Mouse (Mus musculus) heart, embryonic 13.5 days (tissue): Measurements from ENCODE around the gene Syt3. TPM values are rescaled to one million over a fixed set of nuclear protein-coding genes. Genes with fewer than 3 reads are reported as not detected.

ENCODE experiments used
- ATAC-seq: fragments of 200-750 bp; cut with Nextera tagmentation; 2 replicates; pipeline ENCODE4 v1.8.0; 2017; ENCODE audit warnings: moderate TSS enrichment; ENCODE audit not compliant: insufficient number of reproducible peaks, low FRiP score, low TSS enrichment; ENCODE audit errors: extremely low read depth
- H3K27ac ChIP-seq: fragments of 300-500 bp; sonication (generic); replicated peaks from 2 replicates; pipeline ENCODE4 v1.5.1; 2015; ENCODE audit warnings: moderate library complexity, mild to moderate bottlenecking, inconsistent platforms
- H3K27me3 ChIP-seq: fragments of 300-500 bp; sonication (generic); replicated peaks from 2 replicates; pipeline ENCODE4 v1.6.1; 2015; ENCODE audit warnings: mild to moderate bottlenecking, inconsistent platforms
- H3K36me3 ChIP-seq: fragments of 300-500 bp; sonication (generic); 2 replicates; pipeline ENCODE4 v1.6.1; 2015; ENCODE audit warnings: mild to moderate bottlenecking, inconsistent platforms
- H3K4me1 ChIP-seq: fragments of 300-500 bp; sonication (generic); 2 replicates; pipeline ENCODE4 v1.6.1; 2015; ENCODE audit warnings: inconsistent platforms
- H3K4me2 ChIP-seq: fragments of 300-500 bp; sonication (generic); 2 replicates; pipeline ENCODE4 v1.6.1; 2015; ENCODE audit warnings: inconsistent platforms, mild to moderate bottlenecking, moderate library complexity
- H3K4me3 ChIP-seq: fragments of 300-500 bp; sonication (generic); 2 replicates; pipeline ENCODE4 v1.5.1; 2015; ENCODE audit warnings: moderate library complexity, mild to moderate bottlenecking, inconsistent platforms
- H3K9ac ChIP-seq: fragments of 300-500 bp; sonication (generic); 2 replicates; pipeline ENCODE4 v1.6.1; 2015; ENCODE audit warnings: inconsistent platforms, mild to moderate bottlenecking, moderate library complexity
- H3K9me3 ChIP-seq: fragments of 300-500 bp; sonication (generic); 2 replicates; pipeline ENCODE4 v1.6.1; 2016; ENCODE audit warnings: inconsistent platforms
- WGBS: fragments of 180-500 bp; shearing (Covaris S2); methylation state at CpG from one replicate; pipeline ENCODE4 v1.1.7; 2015; ENCODE audit warnings: mixed read lengths; 5-methylcytosine and 5-hydroxymethylcytosine counted together
- polyA plus RNA-seq: library from polyadenylated mRNA; unstranded; fragments of >200 nt; fragmentation: Nextera tagmentation; extraction: Ambion mirVana; gene quantifications from 2 replicates; pipeline ENCODE4 v1.2.1, GENCODE M21; 2015

Syt3 gene
- polyA plus RNA-seq, 1 experiment from 2014 or later, result 0.62 TPM

- WGBS, result 1% methylated on average over 17 of the region's 38 CpGs
- H3K9ac ChIP-seq, result peak overlapping the region; percentile 70
Measured at GRCm38 (mm10) chr7:44428171-44428950, 44.5 kb downstream of the Syt3 start.

GRCm38 (mm10) chr7:44428968-44429521, 45.1 kb downstream of the Syt3 start, which contains the start of gene Lrrc4b:
Lrrc4b (plus strand) TSS chr7:44429018.
- Histone ChIP-seq H3K36me3 (no peaks in the 10 kb centered on the region), H3K4me3 (peak within 1 kb of the TSS; percentile 57), H3K27me3 (peaks cover 88% of the 10 kb centered on the region), H3K9ac (peak within 1 kb of the TSS; percentile 70), H3K27ac (no peak within 1 kb of the TSS), H3K4me2 (peak within 1 kb of the TSS; percentile 79), H3K9me3 (no peaks in the 10 kb centered on the region), H3K4me1 (peaks cover 14% of the 10 kb centered on the region)
- under 1% methylated on average over 39 of the region's 69 CpGs for WGBS
- ATAC-seq, result no peak

More at GRCm38 (mm10) chr7:44428171-44428950, 44.5 kb downstream of the Syt3 start:
- Histone ChIP-seq H3K27me3 (peaks cover 81% of the 10 kb centered on the region), H3K27ac (no peak overlapping the region), H3K4me2 (peak overlapping the region; percentile 79), H3K9me3 (no peaks in the 10 kb centered on the region), H3K4me3 (peak overlapping the region; percentile 57), H3K4me1 (peaks cover 14% of the 10 kb centered on the region), H3K36me3 (no peaks in the 10 kb centered on the region)
- no peak for ATAC-seq

DNA sequence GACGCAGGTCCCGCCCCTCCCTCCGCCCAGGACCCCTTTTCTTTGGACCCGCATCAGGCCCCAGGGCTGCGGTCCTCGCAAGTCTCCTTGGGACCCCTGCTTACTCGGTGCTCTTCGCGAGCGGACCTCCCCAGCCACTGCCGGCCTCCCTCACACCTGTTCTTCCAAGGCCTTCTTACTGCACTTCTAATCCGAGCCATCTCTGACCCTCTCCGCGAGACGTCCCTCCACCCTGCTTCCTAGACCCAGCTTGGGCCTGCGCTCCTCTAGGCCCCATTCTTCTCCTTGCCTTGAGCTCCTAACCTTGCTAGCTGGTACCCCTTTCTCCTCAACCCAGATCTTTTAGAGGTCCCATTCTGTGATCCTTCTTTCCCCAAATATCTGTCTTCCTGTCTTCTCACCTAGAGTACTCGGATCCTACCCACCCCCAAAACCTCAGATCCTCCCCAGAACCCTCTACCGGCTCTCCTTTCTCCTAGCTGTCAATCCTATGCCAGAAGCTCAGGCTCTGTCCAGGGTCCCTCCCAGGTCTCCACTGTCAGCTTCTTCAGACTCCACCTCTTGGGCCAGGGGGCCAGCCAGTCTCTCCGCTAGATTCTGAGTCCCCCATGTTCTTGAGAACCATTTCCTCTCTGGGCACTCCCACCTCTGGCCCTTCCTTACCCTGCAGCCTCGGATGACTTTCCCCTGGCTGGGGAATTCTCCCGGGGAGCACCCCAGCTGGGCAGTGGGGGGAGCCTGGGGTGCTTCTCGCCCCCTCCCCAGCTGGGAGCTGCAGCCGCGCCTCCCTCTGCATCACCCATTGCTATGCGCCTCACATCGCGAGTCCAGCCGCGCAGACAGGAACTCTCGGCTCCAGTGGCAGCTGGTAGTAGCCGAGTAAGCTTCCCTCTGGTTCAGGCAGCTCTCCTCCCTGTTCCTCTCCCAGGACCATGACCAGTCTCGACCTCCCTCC, 45.9 kb downstream of the Syt3 start:
- ATAC-seq, result no peak
- Histone ChIP-seq H3K27ac (no peak overlapping the region), H3K4me2 (peak overlapping the region; percentile 79), H3K27me3 (peaks cover 95% of the 10 kb centered on the region), H3K36me3 (no peaks in the 10 kb centered on the region), H3K4me1 (peaks cover 14% of the 10 kb centered on the region), H3K9me3 (no peaks in the 10 kb centered on the region), H3K9ac (peak overlapping the region; percentile 70; the same call in 1 of the 2 replicates), H3K4me3 (peak overlapping the region; percentile 57)
- WGBS, result 2% methylated on average over 30 of the region's 32 CpGs

- H3K4me2 ChIP-seq, result no peak overlapping the region
- no peak for ATAC-seq
- no peaks in the 10 kb centered on the region for H3K9me3 ChIP-seq
- H3K4me1 ChIP-seq, result peaks cover 14% of the 10 kb centered on the region
- H3K36me3 ChIP-seq, result no peaks in the 10 kb centered on the region
- no peak overlapping the region for H3K9ac ChIP-seq
- WGBS, result 80% methylated on average over 6 of the region's 6 CpGs
- peaks cover 89% of the 10 kb centered on the region for H3K27me3 ChIP-seq
- H3K27ac ChIP-seq, result no peak overlapping the region
- no peak overlapping the region for H3K4me3 ChIP-seq
Measured at GRCm38 (mm10) chr7:44432550-44432949, 48.6 kb downstream of the Syt3 start.

DNA sequence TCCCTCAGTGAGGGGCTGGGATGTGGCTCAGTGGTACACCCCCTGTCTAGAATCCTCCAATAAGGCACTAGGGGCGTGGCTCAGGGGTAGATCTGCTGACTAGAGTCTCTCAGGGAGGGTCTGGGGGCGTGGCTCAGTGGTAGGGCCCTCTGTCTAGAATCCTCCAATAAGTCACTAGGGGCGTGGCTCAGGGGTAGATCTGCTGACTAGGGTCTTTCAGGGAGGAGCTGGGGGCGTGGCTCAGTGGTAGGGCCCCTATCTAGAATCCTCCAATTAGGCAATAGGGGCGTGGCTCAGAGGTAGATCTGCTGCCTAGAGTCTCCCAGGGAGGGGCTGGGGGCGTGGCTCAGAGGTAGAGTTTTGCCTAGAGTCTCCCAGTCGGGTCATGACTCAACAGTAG, 49.5 kb downstream of the Syt3 start:
- Histone ChIP-seq H3K9me3 (no peaks in the 10 kb centered on the region), H3K4me3 (no peak overlapping the region), H3K9ac (no peak overlapping the region), H3K27me3 (peaks cover 89% of the 10 kb centered on the region), H3K27ac (no peak overlapping the region), H3K4me1 (peaks cover 10% of the 10 kb centered on the region), H3K4me2 (no peak overlapping the region), H3K36me3 (no peaks in the 10 kb centered on the region)
- ATAC-seq, result peak; percentile 75
- WGBS, result 2% methylated on average over 7 of the region's 7 CpGs

DNA sequence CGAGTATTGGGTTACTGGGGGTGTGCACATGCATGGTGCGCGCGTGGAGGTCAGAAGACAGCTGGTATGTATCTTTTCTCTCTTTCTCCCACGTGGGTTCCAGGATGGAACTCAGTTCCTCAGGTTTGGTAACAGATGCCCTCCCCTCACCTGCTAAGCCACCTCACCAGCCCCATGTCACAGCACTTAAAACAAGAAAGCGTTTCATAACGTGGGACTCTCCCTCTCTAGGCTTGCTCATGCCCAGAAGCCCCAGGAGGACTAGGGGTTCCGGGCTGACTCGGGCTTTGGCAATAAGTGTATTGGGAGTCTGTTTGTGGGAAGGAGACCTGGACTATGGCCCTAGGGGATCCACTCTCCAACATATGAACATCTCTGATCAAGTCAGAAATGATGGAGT, 50.2 kb downstream of the Syt3 start:
- Histone ChIP-seq H3K4me2 (no peak overlapping the region), H3K27me3 (peaks cover 88% of the 10 kb centered on the region), H3K4me1 (peaks cover 8% of the 10 kb centered on the region), H3K27ac (no peak overlapping the region), H3K9ac (no peak overlapping the region), H3K4me3 (no peak overlapping the region), H3K36me3 (no peaks in the 10 kb centered on the region), H3K9me3 (no peaks in the 10 kb centered on the region)
- 68% methylated on average over 9 of the region's 9 CpGs for WGBS
- ATAC-seq, result no peak

DNA sequence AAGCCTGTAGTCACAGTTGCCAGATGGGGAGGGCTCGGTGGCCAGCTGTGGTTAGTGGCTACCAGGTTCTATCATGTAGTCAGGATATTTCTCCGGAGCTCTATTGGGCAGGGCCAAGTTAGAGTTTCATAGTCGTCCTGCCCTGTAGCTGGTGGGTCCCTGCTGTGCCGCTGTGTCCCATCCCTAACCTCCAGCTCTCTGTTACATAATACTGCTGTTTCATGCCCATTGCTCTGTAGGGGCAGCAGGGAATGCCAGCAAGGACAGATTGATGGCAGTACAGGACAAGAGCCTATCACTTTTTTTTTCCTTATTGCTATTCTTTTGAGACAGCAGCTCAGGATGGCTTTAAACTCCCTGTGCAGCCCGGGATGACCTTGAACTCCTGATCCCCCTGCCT, 51.9 kb downstream of the Syt3 start:
- peaks cover 88% of the 10 kb centered on the region for H3K27me3 ChIP-seq
- H3K9me3 ChIP-seq, result no peaks in the 10 kb centered on the region
- no peaks in the 10 kb centered on the region for H3K36me3 ChIP-seq
- no peak overlapping the region for H3K4me2 ChIP-seq
- WGBS, result 59% methylated on average over 5 of the region's 5 CpGs
- no peak overlapping the region for H3K9ac ChIP-seq
- H3K4me1 ChIP-seq, result no peaks in the 10 kb centered on the region
- H3K4me3 ChIP-seq, result no peak overlapping the region
- no peak overlapping the region for H3K27ac ChIP-seq
- no peak for ATAC-seq

- Histone ChIP-seq H3K9ac (no peak overlapping the region), H3K27me3 (peaks cover 88% of the 10 kb centered on the region), H3K4me2 (no peak overlapping the region), H3K4me1 (no peaks in the 10 kb centered on the region), H3K9me3 (no peaks in the 10 kb centered on the region), H3K36me3 (no peaks in the 10 kb centered on the region), H3K4me3 (no peak overlapping the region), H3K27ac (no peak overlapping the region)
- WGBS, result 22% methylated on average over 1 of the region's 1 CpGs
- ATAC-seq, result no peak
Measured at GRCm38 (mm10) chr7:44436267-44436666, 52.4 kb downstream of the Syt3 start.

DNA sequence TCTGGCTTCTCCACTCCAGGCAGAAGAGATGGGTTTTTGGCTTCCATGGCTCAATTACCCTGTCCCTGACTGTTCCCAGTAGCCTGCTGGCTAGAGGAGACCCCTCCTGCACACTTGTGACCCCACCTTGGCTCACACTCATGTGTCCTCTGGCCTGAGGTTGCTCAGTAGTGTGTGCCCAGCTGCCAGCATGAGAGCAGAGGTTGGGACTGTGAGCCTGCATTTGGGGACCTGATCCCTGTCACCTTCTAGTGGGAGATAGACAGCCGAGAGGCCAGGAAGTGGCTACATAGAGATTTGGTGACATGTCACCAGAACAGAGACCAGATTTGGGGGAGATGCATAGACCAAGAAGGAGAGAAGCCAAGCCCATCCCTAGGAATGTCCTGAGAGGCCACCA, 53.3 kb downstream of the Syt3 start:
- Histone ChIP-seq H3K27ac (no peak overlapping the region), H3K4me2 (no peak overlapping the region), H3K4me3 (no peak overlapping the region), H3K4me1 (peaks cover 9% of the 10 kb centered on the region), H3K27me3 (peaks cover 88% of the 10 kb centered on the region), H3K9ac (no peak overlapping the region), H3K9me3 (no peaks in the 10 kb centered on the region), H3K36me3 (no peaks in the 10 kb centered on the region)
- no peak for ATAC-seq
- WGBS, result 54% methylated on average over 1 of the region's 1 CpGs

- Histone ChIP-seq H3K4me1 (peaks cover 11% of the 10 kb centered on the region), H3K9me3 (no peaks in the 10 kb centered on the region), H3K9ac (no peak overlapping the region), H3K27me3 (peaks cover 88% of the 10 kb centered on the region), H3K4me3 (no peak overlapping the region), H3K36me3 (no peaks in the 10 kb centered on the region), H3K4me2 (no peak overlapping the region), H3K27ac (no peak overlapping the region)
- WGBS, result 68% methylated on average over 8 of the region's 8 CpGs
- no peak for ATAC-seq
Measured at GRCm38 (mm10) chr7:44437933-44438332, 54.0 kb downstream of the Syt3 start.

DNA sequence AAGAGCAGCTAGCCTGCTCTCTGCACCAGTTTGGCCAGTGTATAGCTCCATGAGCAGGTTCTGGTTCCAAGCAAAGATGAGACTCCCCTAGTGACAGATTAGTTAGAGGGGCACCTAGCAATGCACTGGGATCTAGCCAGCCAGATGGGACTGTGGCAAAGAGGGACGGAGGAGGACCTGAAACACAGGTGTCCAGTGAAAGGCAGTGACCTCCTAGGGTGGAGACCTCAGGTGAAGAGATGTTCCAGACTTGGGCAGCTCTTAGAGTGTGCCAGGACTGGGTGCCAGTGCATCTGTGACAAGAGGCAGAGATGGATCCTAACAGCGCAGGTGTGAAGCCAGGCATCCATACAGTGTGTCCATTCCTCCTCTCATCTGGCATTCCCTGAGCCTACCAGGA, 55.8 kb downstream of the Syt3 start:
- no peak for ATAC-seq
- Histone ChIP-seq H3K4me2 (no peak overlapping the region), H3K27ac (no peak overlapping the region), H3K4me3 (no peak overlapping the region), H3K9me3 (no peaks in the 10 kb centered on the region), H3K27me3 (peaks cover 88% of the 10 kb centered on the region), H3K9ac (no peak overlapping the region), H3K36me3 (no peaks in the 10 kb centered on the region), H3K4me1 (peaks cover 27% of the 10 kb centered on the region)
- WGBS, result 71% methylated on average over 2 of the region's 2 CpGs
